In the genomic region with DNA sequence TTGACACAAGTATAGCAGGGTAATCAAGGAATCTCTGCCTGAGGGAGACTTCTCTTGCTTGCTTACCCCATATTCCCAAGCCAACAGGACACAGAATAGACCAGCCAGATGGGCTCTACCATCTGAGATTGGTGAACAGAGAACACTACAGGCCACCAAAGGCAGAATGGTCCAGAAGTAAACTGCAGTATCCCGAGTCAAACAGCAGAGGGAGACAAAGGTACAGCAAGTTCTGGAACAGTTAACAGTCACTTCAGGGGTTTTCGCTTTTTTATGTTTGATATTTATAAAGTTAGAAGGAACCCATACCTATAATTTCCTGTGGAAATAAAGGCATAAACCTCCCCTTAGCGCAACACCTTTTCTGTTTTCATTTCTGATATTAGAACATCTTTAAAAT, we compare ENCODE assay signal across 9 mouse cellular contexts.
DNase-seq lines count a peak whose midpoint lies in the region; TF ChIP-seq lines count a peak whose summit lies in the region.
"Had no signal": no experiment of that assay in that cellular context is flagged by ENCODE, and none has a peak within 500 bp of the region (broad histone marks: within the 10 kb centered on the region; RNA-seq: fewer than 3 reads in every experiment).

No protein-coding gene starts in this region.

- no peak overlapping the region for H3K4me3 ChIP-seq in left cerebral cortex, adult 2 months
- H3K4me3 ChIP-seq: limb, embryonic 13.5 days had no signal

- TF ChIP-seq CTCF in left cerebral cortex, adult 2 months (IDR thresholded peaks at IDR 0.05) = peak; percentile 53

- peak; percentile 17 for DNase-seq in cerebellum, adult 9-10 months
- DNase-seq in cerebellum, postnatal 14 days = no peak
- peak in 1 of 2 experiments; percentile 11 for DNase-seq in left cerebral cortex, adult 2 months (ENCODE audit: extremely low spot score in 1 of 2, low spot score in 2 of 2)
- DNase-seq in left cerebral cortex, postnatal 10 days (ENCODE audit: extremely low spot score in 1 of 2, low spot score in 2 of 2) = no peak
- peak; percentile 24 for DNase-seq in adipocyte (ENCODE audit: low spot score)
- DNase-seq in layer of hippocampus, adult 8-10 months (ENCODE audit: low spot score in 2 of 2) = peak; percentile 6 to 28
- no peak for DNase-seq in gastrocnemius, postnatal 14 days
- no peak for DNase-seq in heart, adult 9 months (ENCODE audit: low spot score in 2 of 2)

- intact Hi-C loops in left cerebral cortex, adult 2 months (cut with DNase I) = loop anchor here (5.0 kb wide), 1 partner anchor 691 kb away; no protein-coding TSS in a partner anchor
- intact Hi-C loops in left cerebral cortex, postnatal 10 days (cut with DNase I) = no loop called here
- intact Hi-C loops in gastrocnemius, postnatal 14 days (cut with DNase I; ENCODE audit: low total_unique reads) = no loop called here

- H3K27ac ChIP-seq in left cerebral cortex, adult 2 months = no peak overlapping the region
- H3K27ac ChIP-seq: limb, embryonic 13.5 days had no signal

Comparison
In these comparisons a context has a peak if more than half of its experiments do, and no peak if none do; other contexts are left out.
1. DNase-seq: peak in cerebellum, adult 9-10 months (single experiment), adipocyte (single experiment) and layer of hippocampus, adult 8-10 months (2 of 2); none in cerebellum, postnatal 14 days (0 of 2), left cerebral cortex, postnatal 10 days (0 of 2), gastrocnemius, postnatal 14 days (single experiment) and heart, adult 9 months (0 of 2).